Mouse (Mus musculus) layer of hippocampus, postnatal 25 days (tissue): ENCODE data around the gene Gm30083. TPM values are rescaled to one million over a fixed set of nuclear protein-coding genes. Genes with fewer than 3 reads are reported as not detected.

ENCODE experiments used
- DNase-seq, 2 experiments: peaks; one replicate each; pipeline ENCODE4 v3.0.0; 2022; ENCODE audit warnings: mixed read lengths in 2 of 2, low spot score in 1 of 2; ENCODE audit errors: extremely low spot score in 1 of 2
- total RNA-seq, 2 experiments: library from RNA; stranded (reverse); gene quantifications; 2 replicates each; pipeline ENCODE4 v1.2.3; 2021

Gene Gm30083
- not detected for total RNA-seq

DNA sequence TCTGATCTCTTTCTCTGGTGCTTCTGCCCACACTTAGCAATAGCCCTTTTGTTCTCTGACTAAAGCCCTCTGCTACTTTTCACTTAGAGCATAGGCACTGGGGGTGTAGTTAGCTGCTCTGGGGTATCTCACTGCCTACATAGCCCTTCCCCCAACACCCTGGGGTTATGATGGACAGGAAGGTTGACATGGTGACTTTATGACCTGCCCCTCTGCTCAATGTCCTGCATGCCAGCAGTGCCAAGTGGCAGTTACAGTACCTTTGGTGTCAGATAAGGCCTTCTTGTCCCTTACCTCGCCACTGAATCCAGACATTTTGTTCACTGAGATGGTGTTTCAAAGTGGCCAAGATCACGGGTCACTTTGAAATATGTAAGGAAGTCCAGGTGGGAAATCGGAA lies at the start of gene Gm30083:
Gene Gm30083 (minus strand): TSS at position 120 of the 400 bp plus-strand sequence.
- no peak for DNase-seq

GRCm38 (mm10) chr14:34052516-34052915 lies 37.5 kb upstream of the Gm30083 start, which contains the start of gene Antxrl:
Gene Antxrl, plus strand, starts transcription at chr14:34052707.
- no peak for DNase-seq

DNA sequence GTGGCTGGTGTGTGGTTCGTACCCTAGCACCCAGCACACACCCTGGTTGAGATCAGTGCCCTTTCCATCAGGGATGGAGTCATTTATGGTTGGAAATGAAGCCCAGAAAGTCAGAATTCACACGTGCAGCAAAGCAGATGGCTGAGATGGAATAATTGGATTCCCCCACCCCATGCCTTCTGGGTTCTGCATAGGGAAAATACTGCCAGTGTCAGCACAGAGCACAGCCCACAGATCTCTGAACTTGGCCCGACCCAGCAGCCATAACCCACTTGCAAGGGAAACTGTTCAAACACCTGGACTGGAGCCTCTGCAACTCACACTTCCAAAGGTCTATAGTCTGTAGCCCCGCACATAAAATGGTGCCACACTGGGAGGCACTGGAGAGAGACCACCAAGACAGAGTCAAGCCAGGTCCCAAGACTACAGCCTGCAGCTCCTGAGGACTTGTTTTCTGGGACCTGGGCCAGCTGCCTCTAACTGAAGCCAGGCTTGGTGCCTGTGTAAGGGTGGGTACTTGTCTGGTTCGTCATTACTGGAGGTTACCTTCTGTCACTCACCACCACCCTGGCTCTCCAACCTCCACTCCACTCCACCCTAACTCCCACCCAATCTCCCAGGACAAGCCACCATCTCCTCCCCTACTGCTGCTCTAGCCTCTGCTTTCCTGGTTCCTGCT lies 35.3 kb upstream of the Gm30083 start:
- no peak for DNase-seq

DNA sequence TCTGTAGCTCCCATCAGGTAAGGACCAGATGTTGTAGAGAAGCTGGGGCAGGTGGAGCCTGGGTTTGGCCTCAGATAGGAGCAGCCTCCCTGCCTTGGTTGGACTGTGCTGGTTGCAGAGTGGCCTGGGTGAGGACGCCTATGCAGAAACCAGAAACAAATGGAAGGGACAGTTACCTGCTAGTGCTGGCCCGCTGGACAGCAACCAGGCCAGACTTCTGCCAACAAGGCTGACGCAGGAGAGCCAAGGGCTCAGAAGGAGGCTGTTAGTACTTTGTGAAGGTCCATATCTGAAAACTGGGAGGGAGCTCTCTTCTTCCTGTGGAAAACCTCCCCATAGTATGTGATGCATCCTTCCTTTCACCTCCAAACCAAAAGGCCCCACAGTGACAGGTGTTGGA lies 28.4 kb upstream of the Gm30083 start:
- no peak for DNase-seq

GRCm38 (mm10) chr14:34041241-34041640 lies 26.3 kb upstream of the Gm30083 start:
- no peak for DNase-seq

DNA sequence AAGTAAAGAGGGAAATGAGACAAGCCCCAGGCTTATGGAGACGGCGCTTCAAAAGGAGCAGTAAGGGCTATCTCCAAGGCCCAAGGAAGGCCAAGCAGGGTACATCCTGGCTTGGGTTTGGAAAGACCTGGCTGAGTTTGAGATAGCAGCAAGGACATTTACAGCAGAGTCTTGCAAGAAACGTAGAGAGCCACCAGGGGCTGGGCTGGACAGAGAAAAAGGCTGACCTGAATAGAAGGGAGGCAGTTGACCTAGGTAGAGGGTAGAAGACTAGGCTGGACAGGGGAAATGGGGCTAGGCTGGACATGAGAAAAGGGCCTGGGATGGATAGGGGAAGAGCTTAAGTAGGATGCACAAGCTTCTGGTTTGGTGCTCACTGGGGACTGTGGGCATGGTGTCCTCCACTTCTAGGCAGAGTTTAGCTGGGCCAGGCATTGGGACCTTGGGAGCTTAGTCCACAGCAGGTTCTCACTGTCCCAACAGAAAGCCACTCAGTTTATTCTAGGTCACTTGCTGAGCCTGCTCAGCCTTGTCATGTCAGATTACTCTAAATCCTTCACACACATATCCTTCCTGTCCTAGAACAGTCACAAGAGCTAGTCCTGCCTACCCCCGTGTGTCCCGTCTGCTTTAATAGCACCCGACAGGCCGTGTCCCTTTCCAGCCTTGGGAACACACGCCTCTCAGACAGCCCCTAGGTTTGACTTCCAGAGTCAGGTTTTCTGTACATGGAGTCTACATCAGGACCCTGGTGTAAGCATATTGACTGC lies 19.0 kb upstream of the Gm30083 start:
- DNase-seq = no peak

DNA sequence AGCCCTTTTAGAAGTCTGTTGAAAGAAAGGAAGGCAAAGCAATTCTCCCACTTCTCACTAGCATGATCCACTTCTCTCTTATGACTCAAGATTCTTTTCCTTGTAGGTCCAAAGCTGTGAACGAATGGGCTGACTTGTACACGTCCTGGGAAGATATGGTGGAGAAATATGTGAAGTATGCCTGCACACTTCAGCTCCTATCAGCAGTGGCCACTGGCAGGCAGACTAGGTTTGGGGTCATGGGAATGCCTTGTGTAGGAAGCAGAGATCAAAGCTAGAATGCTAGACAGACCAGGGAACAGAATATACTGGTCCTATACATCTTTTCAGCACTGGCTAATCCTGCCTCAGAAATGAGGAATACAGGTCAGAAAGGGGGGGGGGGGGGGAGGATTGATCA lies 11.7 kb upstream of the Gm30083 start:
- no peak for DNase-seq

DNA sequence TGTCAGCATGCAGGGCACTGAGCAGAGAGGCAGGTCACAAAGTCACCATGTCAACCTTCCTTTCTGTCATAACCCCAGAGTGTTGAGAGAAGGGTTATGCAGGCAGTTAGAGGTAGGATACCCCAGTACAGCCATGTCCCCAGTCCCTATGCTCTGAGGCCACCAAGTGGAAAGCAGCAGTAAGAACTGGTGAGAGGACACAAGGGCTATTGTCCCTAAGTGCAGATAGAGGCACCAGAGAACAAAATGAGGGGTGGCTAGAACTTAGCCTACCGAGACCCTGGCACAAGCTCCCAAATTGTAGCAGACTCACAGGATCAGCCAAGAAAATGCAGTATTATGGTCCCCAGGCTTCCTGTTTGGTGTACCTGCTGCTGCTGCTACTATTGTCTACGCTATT lies 2.0 kb upstream of the Gm30083 start:
- no peak for DNase-seq

DNA sequence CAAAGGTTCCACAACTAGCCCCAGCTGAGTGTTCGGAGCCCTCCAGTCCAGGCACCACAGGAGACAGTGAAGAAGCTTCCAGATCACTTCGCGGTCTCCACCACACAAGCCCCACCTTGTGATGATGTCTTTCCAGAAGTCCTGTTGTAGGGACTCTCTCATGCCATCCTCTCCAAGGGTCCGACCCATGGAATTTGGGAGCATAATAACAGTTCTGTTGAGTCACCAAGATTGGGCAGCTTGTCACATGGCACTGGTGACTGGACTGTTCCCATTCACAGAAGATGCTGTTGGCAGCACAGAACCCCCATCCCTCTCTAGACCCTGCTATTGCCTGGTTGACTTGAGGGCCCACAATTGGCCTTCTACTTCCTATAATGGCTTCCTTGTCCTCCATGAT lies 1.4 kb upstream of the Gm30083 start, which contains the start of gene Gm5460:
Gene Gm5460 (plus strand): TSS at position 378 of the 400 bp plus-strand sequence.
- no peak for DNase-seq

DNA sequence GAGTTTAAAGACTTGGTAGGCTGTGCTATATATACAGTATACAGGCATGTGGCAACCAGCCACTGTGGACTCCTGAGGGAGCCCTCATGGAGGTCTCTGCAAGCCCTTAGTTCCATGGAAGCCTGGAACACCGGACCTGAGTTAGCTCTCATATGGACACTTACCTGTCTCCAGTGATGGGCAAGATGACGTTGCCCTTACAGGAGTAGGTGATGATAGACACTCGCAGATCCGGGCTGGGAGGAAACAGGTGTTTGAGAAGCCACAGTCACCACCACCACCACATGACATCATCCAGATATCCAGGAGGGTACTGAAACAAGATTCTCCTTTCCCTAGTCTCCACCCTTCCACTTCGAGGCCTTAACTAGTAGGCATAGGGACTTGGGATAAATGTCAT lies 12.6 kb downstream of the Gm30083 start:
- DNase-seq = no peak

DNA sequence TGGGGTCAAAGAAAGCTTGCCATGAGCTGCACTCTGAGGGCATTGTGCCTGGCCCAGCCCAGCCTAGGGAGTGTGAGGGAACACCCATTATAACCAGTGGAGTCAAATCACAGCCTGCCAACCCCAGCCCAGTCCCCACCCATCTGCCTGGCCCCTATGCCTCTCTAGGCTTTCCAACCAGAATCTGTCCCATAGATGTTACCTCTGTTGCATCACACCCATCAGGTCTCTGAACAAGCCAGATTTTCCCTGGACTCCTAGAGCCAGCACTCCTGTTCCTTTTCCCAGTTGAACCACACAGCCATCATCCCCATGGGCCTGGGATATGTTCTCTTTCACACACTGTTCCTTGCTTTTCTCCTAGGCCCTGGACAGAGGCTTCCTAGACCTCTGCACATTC lies 13.5 kb downstream of the Gm30083 start:
- no peak for DNase-seq

- DNase-seq = no peak
Measured at GRCm38 (mm10) chr14:34000076-34000475, 14.9 kb downstream of the Gm30083 start.

DNA sequence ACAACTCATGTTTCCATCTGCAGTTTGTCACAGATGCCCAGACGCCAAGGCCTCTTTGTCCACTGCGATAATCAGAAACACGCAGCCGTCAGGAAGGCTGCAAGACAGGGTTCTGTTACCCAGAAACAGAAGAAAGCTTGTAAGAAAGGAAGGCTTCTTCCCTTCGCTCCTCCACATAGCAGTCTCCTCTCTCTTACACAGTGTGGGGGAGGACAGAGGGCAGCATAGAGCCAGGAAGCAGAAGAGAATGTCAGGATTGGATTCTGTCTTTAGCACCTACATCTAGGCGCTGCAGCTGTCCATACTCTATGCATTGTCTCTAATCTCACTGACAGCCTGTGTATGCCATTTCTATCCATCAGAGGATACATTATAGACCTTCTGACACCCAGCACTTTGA lies 17.6 kb downstream of the Gm30083 start:
- no peak for DNase-seq

DNA sequence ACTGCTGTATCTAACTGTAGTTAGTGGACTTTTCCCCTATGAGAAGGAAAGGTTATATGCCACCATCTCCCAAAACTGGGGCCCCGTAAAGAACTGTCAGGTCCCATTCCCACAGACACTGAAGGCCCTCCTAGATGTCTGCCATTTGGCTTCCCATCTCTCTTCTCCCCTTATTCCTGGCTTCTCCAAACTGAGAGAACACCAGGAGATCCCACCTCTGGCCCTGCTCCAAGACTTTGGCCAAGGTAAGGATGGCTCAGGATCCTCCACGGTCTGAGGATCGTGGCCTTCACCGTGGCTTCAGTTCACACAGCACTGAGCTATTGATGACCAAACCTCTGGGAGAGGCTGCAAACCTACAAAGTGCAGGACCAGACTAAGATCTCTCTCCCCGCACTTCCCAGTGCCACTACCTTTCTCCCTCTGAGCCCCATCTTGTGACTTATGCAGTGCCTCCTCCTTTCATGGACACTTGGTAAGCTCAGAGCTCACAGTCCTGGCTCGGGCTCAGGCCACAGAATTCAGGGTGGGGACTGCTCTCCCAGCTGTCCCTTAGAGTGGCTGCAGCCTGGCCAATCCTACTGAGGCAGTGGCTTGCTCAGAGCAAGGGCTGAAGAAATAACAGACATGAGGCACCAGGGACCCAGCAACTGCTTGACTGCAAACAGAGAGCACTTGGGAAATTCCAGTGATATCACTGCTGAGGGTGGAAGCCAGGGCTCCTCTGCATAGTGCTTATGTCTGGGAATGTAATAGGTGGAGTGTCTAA lies 21.3 kb downstream of the Gm30083 start:
- DNase-seq = no peak

DNA sequence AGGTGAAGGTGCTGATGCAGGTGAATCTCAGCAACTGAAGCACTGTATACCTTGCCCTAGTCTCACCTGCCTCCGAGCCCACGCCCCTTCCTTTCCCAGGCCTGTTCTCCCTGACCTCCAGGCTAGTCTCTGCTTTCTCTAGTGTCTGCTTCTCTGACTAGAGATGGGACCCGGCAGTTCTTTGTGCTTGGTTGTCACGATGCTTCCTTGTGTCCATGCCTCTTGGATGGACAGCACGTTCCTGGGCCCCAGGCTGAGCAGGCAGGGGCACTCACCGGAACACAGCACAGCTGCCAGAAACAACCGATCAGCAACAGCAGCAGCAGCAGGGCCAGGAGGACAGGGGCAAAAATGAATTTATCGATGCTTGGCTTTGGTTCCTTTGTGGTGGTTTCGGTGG lies 21.9 kb downstream of the Gm30083 start:
- no peak for DNase-seq

DNA sequence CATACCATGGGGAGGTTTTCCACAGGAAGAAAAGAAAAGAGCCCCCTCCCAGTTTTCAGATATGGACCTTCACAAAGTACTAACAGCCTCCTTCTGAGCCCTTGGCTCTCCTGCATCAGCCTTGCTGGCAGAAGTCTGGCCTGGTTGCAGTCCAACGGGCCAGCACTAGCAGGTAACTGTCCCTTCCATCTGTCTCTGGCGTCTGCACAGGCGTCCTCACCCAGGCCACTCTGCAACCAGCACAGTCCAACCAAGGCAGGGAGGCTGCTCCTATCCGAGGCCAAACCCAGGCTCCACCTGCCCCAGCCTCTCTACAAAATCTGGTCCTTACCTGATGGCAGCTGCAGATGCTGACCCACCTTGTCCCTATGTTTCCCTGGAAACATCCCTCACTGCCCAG lies 23.0 kb downstream of the Gm30083 start:
- DNase-seq = no peak

DNA sequence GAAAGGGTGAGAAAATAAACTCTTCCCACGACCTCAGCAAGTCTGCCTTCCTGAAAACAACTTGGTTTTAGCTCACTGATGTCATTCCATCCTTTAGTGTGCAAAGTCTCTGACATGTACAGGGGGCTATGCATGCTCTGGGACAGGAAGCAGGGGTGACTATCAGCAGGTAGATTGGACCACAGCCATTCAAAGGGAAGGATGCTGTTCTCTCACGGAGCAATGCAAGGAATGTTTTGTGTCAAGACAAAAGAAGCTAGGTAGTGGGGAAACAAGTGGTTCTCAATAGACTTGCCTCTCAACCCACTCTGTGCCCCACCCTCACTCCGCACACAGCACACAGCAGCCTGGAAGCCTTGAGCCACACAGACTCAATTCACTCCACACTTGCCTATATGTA lies 25.8 kb downstream of the Gm30083 start:
- no peak for DNase-seq

DNA sequence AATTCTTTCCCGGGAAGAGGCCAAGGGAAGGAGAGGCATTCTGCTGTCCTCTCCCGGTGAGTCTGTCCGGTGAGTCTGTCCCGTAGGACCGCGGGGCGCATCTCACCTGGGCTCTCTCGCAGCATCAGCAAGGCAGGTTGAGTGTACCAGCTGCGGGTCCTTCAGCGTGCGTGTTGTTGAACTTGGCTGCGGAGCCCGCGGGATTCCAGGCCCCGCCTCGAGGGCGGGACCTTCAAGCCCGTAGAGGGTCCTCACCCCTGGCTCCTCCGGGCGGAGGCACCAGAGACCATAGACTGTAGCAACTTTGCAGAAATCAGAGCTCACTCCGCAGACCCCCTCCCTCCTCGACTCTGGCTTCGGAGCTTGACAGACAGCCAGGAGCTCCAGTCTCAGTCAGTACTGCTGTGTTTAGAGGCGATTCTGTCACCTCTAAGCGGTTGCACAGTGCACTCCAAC lies 36.4 kb downstream of the Gm30083 start, which contains the start of gene Zfp488:
Gene Zfp488 (minus strand): TSS at position 161 of the 456 bp plus-strand sequence.
- DNase-seq = peak in 1 of 2 experiments; percentile 8

DNA sequence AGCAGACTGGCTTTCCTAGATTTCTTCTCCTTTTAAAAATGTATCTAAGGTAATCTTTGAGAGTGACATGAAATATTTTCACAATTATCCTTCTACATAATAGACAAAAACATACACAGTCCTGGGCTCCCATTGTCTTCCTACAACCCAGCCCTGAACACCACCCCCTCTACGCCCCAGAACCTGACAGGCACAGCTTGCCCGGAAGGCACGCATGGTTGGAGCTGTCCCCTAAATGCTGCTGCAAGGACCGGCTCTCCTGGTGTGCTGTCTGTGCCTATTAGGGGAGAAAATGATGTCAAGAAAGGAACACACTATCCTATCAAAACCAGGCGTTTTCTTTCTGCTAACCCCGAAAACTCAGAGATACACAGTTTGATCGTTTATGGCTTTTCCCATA lies 37.2 kb downstream of the Gm30083 start:
- no peak for DNase-seq

DNA sequence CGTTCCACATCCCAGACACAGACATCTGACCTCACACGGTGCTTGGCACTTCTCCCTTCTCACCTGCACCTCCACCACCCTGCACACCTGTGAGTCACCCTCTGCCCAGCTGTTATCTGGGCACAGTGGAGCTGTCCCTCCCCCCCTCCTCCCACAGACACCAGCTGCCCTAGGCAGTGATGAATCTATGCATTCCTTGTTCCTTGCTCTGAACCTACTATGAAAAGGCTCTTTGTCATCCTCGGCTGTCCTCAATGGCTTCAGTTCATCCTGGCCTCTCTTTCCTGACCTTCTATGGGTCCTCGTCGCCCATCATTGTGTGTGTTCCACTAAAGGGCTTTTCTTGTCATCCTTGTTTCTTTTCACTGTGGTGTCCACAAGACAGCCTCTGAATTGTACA lies 40.2 kb downstream of the Gm30083 start:
- no peak for DNase-seq

GRCm38 (mm10) chr14:33972679-33973078 lies 42.3 kb downstream of the Gm30083 start:
- no peak for DNase-seq
